Mouse (Mus musculus): ENCODE results near the gene Gm21981. TPM values are rescaled to one million over a fixed set of nuclear protein-coding genes. Genes with fewer than 3 reads are reported as not detected.

The Gm21981 gene
- polyA plus RNA-seq (2012; rRNA removed): 1.2 and 1.9 TPM in 2 replicates

DNA sequence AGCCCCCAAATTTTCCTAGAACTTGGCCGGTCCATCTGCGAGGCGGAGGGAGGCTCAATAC lies at the start of gene Gm21981:
Gene Gm21981, minus strand, starts transcription at position 14 of the 61 bp plus-strand sequence.
- DNase-seq (ENCODE audit: low spot score): no peak

GRCm38 (mm10) chr17:47742991-47743734 lies 48.9 kb upstream of the Gm21981 start:
- no peak for DNase-seq (ENCODE audit: low spot score)

DNA sequence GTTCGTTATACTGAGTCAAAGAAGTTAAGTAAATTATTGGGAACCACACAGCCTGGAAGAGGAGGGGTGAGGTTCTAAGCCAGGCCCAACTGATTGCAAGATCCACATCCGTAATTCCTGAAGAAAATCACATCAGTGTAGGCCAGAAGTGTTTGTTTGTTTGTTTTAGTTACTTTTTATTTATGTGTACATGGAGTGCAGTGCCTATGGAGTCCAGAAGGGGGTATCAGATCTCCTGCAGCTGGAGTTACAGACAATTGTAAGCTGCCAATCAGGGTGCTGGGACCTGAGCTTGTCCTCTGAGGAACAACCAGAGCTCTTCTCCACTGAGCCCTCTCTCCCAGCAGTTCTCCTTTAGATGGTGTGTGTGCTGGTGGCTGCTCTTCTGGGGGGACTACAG lies 45.9 kb upstream of the Gm21981 start:
- DNase-seq (ENCODE audit: low spot score): no peak

- no peak for DNase-seq (ENCODE audit: low spot score)
Measured at GRCm38 (mm10) chr17:47738879-47739798, 44.9 kb upstream of the Gm21981 start.

DNA sequence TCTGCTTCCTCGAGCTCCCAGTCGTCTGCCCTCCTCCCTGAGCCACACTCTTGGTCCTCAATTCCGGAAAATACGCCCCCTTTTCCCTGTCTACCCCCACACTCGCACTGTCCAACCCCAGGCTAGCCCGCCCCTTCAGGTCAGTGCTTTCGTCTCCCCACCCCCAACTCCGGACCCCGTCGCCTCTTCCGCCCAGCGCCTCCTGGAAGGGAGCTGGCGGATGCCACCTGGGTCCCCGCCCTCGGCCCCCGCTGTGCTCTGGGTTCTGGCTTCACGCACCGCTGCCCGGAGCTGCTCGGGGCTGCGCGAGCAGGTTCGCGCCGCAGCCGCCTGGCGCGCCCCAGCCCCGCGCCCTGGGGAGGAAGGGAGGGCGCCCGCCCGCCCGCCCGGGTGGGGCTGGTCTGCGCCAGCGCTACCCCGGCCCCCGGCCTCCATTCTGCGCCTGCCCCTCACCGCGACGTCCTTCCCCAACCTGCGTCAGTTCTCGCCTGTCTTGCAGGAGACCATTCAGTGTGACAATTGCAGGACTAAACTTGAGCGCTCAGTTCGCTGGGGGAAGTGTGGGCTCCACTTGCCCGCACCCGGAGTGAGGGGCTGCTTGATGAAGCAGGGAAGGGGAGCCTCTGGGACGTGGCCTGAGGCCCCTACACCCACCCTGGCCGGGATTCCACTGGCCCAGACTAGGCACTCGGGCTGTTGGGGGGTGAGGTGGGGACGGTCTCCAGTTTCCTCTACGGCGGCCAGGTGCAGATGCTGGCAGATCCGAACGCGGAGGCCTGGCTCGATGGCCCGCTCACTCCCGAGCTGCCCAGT lies 44.0 kb upstream of the Gm21981 start:
- peak; percentile 45 for DNase-seq (ENCODE audit: low spot score)

GRCm38 (mm10) chr17:47737271-47738065 lies 43.2 kb upstream of the Gm21981 start:
- peak; percentile 78 for DNase-seq (ENCODE audit: low spot score)

DNA sequence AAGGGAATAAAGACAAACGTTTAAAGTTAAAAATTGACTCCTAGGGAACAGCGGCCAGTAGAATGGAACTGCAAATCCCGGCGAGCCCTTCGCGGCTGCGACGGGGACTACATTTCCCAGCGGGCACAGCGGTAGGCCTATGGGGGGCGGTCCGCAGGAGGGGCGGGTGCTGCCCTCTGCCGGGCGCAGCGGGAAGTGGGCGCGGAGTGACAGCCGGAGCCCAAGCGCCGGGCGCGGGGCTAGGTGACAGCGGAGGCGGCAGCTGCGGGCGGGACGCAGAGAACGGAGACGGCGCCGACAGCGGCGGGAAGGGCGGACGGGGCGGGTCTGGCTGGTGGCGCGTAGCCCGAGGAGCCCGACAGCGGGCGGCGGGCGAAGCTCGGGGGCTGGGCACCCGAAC lies 42.6 kb upstream of the Gm21981 start, which contains the start of gene Tfeb:
Gene Tfeb, plus strand, starts transcription at position 175 of the 400 bp plus-strand sequence.
- peak; percentile 98 for DNase-seq (ENCODE audit: low spot score)

DNA sequence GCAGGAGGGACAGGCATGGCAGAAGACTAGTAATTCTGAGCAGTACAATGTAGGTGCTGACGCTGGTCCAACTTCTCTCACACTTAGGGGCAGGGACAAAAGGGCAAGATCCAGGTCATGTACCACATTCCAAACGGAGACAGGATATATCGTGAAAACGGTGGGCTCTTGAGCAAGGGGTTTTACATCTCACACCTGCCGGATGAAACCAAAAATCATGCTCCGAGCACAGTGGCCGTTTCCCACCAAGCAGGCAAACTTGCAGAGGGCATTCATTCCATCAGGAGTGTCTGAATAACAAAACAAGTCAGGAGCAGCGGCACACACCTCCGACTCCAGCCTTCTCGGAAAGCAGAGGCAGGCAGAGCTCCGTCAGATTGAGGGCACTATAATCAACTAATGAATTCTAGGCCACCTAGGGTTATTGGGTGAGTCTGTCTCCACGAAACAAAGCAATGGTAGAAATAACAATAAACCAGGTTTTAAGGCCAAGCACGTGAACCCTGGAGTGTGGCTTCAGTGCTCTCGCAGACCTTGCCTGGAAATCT lies 41.4 kb upstream of the Gm21981 start:
- no peak for DNase-seq (ENCODE audit: low spot score)

DNA sequence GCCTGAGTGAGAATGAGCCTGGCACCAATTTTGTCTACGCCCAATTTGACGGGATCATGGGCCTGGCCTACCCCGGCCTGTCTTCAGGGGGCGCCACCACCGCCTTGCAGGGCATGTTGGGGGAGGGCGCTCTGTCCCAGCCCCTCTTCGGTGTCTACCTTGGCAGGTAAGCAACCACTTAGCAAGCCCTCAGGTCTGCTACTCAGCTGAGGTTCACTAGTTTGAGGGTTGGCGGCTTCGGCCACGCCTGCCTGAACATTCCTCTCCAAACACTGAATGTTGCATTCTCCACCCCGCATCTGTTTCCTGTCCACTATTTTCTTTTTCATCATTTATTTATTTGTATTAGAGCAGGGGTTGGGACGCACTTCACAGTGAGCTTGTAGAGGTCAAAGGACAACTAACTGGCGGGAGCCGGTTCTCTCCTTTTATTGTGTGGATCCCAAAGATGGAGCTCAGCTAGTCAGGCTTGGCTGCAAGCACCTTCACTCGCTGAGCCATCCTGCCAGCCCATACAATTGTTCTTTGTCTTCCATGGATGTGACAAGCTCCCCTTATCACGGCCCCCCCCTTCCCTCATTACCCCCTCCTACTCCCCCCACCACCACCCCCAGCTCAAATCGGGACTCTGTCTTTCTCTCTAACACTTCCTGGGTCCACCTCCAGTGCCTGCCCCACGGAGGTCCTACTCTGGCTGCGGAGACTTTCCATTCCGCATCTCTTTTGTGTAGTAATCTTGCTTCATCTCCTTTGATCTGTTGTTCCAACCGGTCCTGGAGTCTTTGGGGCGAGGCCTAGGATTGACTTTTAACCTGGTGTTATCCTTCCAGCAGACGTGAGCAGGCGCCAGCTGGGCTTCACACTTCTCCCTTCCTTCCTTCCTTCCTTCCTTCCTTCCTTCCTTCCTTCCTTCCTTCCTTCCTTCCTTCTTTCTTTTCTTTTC lies 36.6 kb upstream of the Gm21981 start:
- no peak for DNase-seq (ENCODE audit: low spot score)

DNA sequence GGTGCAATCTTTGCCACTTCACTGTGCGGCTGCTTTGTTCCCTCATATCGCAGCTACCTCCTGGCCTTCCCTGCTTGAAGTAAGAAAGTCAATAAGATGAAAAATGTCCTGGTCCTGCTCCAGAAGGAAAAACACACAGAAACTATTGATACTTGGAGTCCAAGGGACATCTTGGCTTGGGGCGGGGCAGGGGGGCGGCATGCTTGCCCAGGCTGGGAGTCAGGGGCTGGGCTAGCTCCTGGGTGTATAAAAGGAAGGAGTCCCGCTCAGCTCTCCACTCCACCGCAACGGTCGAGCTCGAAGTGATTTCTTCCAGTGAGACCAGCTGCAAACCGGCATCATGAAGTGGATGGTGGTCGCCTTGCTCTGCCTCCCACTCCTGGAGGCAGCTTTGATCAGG lies 32.3 kb upstream of the Gm21981 start, which contains the start of gene Pgc:
Gene Pgc, plus strand, starts transcription at position 277 of the 400 bp plus-strand sequence.
- no peak for DNase-seq (ENCODE audit: low spot score)

GRCm38 (mm10) chr17:47721183-47721582 lies 26.9 kb upstream of the Gm21981 start:
- DNase-seq (ENCODE audit: low spot score): no peak

- no peak for DNase-seq (ENCODE audit: low spot score)
Measured at GRCm38 (mm10) chr17:47715037-47715436, 20.8 kb upstream of the Gm21981 start.

GRCm38 (mm10) chr17:47712889-47713571 lies 18.8 kb upstream of the Gm21981 start:
- DNase-seq (ENCODE audit: low spot score): no peak

DNA sequence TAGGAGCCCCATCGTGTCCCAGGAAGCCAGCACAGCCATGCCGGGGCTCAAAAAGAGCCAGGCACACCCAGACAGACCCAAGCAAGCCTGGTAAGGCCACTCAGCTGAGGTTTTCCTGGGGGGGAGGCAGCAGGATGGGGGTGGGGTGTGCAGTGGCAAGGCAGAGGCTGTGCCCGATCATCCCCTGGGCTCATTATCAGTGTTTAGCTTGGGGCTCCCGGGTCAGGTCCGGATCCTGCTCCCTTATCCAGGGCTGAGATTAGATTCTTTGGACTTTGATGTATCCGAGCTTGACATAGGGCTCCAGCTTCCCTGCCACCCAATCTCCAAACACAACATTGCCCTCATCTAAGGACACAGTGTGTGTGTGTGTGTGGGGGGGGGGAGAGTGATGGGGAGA lies 17.6 kb upstream of the Gm21981 start:
- DNase-seq (ENCODE audit: low spot score): no peak

DNA sequence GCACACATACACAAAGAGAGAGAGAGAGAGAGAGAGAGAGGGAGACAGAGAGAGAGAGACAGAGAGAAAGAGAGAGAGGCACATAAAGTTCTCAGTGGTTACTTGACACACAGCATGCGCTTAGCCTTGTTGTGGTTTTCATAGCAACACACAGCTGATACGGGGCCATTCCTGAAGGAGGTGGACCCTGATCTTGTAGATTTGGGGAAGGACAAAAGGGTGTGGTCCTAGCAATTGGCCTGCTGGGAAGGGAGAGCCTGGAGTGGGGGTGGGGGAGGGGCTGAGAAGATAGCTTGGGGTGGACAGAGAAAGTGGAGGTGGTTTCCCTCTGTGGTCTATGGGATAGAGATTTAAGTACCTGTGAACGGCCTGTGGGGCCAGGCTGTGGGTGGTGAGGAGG lies 15.8 kb upstream of the Gm21981 start:
- DNase-seq (ENCODE audit: low spot score): no peak

DNA sequence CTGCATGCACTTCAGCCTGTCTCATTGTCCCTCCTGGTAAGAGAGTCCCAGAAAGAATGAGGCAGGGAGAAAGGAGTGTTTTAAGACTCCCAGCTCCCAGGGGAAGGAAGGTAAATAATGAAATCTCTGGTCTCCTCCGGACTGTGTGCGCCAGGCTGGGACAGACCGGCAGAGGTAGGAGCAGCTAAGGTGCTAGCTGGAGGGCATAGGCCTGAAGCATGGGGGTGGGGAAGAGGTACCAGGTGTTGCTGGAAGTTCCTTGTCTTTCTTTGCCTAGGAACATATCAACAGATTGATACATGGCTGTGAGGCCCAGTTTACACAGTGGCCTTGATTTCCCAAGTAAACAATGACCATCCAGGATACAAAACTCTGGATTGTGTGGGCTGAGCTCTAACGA lies 14.7 kb upstream of the Gm21981 start:
- no peak for DNase-seq (ENCODE audit: low spot score)

- DNase-seq (ENCODE audit: low spot score): no peak
Measured at GRCm38 (mm10) chr17:47707961-47708360, 13.7 kb upstream of the Gm21981 start.

GRCm38 (mm10) chr17:47706196-47706595 lies 11.9 kb upstream of the Gm21981 start:
- DNase-seq (ENCODE audit: low spot score): no peak

DNA sequence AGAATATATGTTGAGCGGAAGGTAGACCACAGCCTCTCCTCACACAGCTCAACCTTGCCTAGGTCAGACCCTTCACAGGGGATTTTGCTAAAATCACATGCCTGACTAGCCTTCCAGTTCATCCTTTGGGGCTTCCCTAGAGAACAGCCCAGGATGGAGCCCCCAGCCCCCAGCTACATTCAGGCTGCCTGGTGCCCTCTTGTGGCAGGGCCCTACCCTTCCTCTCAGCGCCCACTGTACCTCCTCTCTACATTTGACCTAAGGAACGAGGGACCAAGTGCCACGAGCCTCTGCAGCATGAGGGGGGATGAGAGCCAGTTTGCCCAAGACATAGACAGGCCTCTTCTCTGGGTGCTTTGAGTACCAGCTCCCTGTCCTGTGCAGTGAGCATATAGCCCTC lies 10.4 kb upstream of the Gm21981 start:
- DNase-seq (ENCODE audit: low spot score): no peak

DNA sequence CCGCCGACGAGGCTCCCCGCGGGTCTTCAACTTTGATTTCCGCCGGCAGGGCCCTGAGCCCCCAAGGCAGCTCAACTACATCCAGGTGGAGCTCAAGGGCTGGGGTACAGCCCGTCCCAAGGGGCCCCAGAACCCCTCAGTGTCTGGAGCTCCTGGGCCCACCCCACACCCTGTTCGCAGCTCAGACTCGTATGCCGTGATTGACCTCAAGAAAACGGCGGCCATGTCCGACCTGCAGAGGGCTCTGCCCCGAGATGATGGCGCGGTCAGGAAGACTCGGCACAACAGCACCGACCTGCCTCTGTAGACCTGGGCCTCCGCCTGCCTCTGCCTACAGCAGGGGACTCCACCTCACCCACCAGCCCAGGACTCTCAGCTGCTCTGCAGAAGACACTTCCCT lies 9.3 kb upstream of the Gm21981 start:
- DNase-seq (ENCODE audit: low spot score): no peak

All from urinary bladder, adult 2 months (tissue).